Mouse (Mus musculus) cerebellum, adult 2 months (tissue): ENCODE results near the gene Zfp277.

Source experiments
- CTCF ChIP-seq: fragments of 200-500 bp; IDR thresholded peaks from 2 replicates; pipeline ENCODE4 v1.5.1; 2011; ENCODE audit warnings: low read depth, mild to moderate bottlenecking, control low read depth, low read length, moderate library complexity, borderline replicate concordance; ENCODE audit not compliant: insufficient read depth
- POLR2A ChIP-seq: fragments of 200-500 bp; IDR thresholded peaks from 2 replicates; pipeline ENCODE4 v1.6.1; 2011; ENCODE audit warnings: low read length, control low read depth, borderline replicate concordance; ENCODE audit not compliant: insufficient read depth

GRCm38 (mm10) chr12:40473709-40474108 is 28.0 kb upstream of the Zfp277 start:
- TF ChIP-seq CTCF (no peak), POLR2A (no peak)
